Mouse (Mus musculus): Measurements from ENCODE around the gene Enho. TPM values are rescaled to one million over a fixed set of nuclear protein-coding genes. Genes with fewer than 3 reads are reported as not detected.

Gene Enho
- total and polyA plus RNA-seq, 3 experiments = 0.17 to 0.59 TPM; not detected in 1

- dilution Hi-C loops (cut with MboI; ENCODE audit: extremely low pct_ligation_motif_present, extremely low pct_unique_long_range_greater_than_20kb, low sequenced_read_pairs) = no loop called here
- Histone ChIP-seq H3K27ac (ENCODE audit: insufficient read depth, low read depth) (no peak overlapping the region), H3K9ac (ENCODE audit: insufficient read depth, low read depth) (no peak overlapping the region), H3K27me3 (replicated peaks) (peaks cover 92% of the 10 kb centered on the region), H3K79me2 (replicated peaks; ENCODE audit: control insufficient read depth, extremely low read depth, insufficient read depth, poor library complexity, severe bottlenecking) (no peaks in the 10 kb centered on the region), H3K4me2 (ENCODE audit: insufficient read depth, low read depth, poor library complexity, severe bottlenecking) (no peak overlapping the region), H3K9me3 (replicated peaks; ENCODE audit: low read length) (peaks cover 5% of the 10 kb centered on the region), H3K4me3 (replicated peaks in 1 of 3; ENCODE audit: low read depth in 2 of 3, low read length in 2 of 3, poor library complexity in 1 of 3) (no peak overlapping the region), H3K36me3 (replicated peaks in 1 of 2; ENCODE audit: control insufficient read depth in 1 of 2, insufficient read depth in 1 of 2, low read length in 1 of 2) (no peaks in the 10 kb centered on the region), H3K4me1 (ENCODE audit: control insufficient read depth in 1 of 2, insufficient read depth in 2 of 2) (no peaks in the 10 kb centered on the region)
- DNase-seq (ENCODE audit: extremely low read depth) = peak; percentile 17
- in situ Hi-C loops (cut with MboI; ENCODE audit: low pct_ligation_motif_present, low pct_unique_long_range_greater_than_20kb, low sequenced_read_pairs) = loop anchor here (10.0 kb wide), 1 partner anchor 50 kb away; no protein-coding TSS in a partner anchor
- TF ChIP-seq JUN (IDR thresholded peaks at IDR 0.05; ENCODE audit: insufficient read depth, low read depth, low read length) = no peak
- no peak for TF ChIP-seq EP300 (IDR thresholded peaks at IDR 0.05; ENCODE audit: low read length)
- TF ChIP-seq RAD21 (IDR thresholded peaks at IDR 0.05; ENCODE audit: low read depth, low read length) = peak; percentile 71
- peak in 1 of 2 experiments; percentile 75; a peak in 2 of 4 replicates for TF ChIP-seq CTCF (conservative IDR thresholded peaks at IDR 0.05 in 1 of 2, IDR thresholded peaks at IDR 0.05 in 1 of 2; ENCODE audit: low read depth in 2 of 2, low read length in 2 of 2)
- TF ChIP-seq SMC3 (IDR thresholded peaks at IDR 0.05; ENCODE audit: low read depth, low read length) = peak; percentile 73
- no peak for TF ChIP-seq MAFK (IDR thresholded peaks at IDR 0.05; ENCODE audit: insufficient replicate concordance, low read length)
- no peak for TF ChIP-seq GABPA (IDR thresholded peaks at IDR 0.05; ENCODE audit: insufficient replicate concordance, low read depth, low read length)
- TF ChIP-seq NELFE (IDR thresholded peaks at IDR 0.05; ENCODE audit: low read depth, low read length) = no peak
- TF ChIP-seq MEF2A (IDR thresholded peaks at IDR 0.05; ENCODE audit: borderline replicate concordance, low read depth, low read length) = no peak
These were observed 35.4 kb downstream of the Enho start for GRCm38 (mm10) chr4:41604476-41605396.

- Histone ChIP-seq H3K27me3 (replicated peaks) (peaks cover 92% of the 10 kb centered on the region), H3K36me3 (replicated peaks in 1 of 2; ENCODE audit: control insufficient read depth in 1 of 2, insufficient read depth in 1 of 2, low read length in 1 of 2) (no peaks in the 10 kb centered on the region), H3K9me3 (replicated peaks; ENCODE audit: low read length) (peaks cover 5% of the 10 kb centered on the region), H3K27ac (ENCODE audit: insufficient read depth, low read depth) (no peak overlapping the region), H3K4me3 (replicated peaks in 1 of 3; ENCODE audit: low read depth in 2 of 3, low read length in 2 of 3, poor library complexity in 1 of 3) (no peak overlapping the region), H3K9ac (ENCODE audit: insufficient read depth, low read depth) (no peak overlapping the region), H3K4me1 (ENCODE audit: control insufficient read depth in 1 of 2, insufficient read depth in 2 of 2) (no peaks in the 10 kb centered on the region), H3K4me2 (ENCODE audit: insufficient read depth, low read depth, poor library complexity, severe bottlenecking) (no peak overlapping the region), H3K79me2 (replicated peaks; ENCODE audit: control insufficient read depth, extremely low read depth, insufficient read depth, poor library complexity, severe bottlenecking) (no peaks in the 10 kb centered on the region)
- dilution Hi-C loops (cut with MboI; ENCODE audit: extremely low pct_ligation_motif_present, extremely low pct_unique_long_range_greater_than_20kb, low sequenced_read_pairs) (no loop called here), in situ Hi-C loops (cut with MboI; ENCODE audit: low pct_ligation_motif_present, low pct_unique_long_range_greater_than_20kb, low sequenced_read_pairs) (loop anchor here (10.0 kb wide), 1 partner anchor 52 kb away; no protein-coding TSS in a partner anchor)
- TF ChIP-seq KAT2A (IDR thresholded peaks at IDR 0.05; ENCODE audit: insufficient replicate concordance, low read length) = no peak
- TF ChIP-seq CTCF (conservative IDR thresholded peaks at IDR 0.05 in 1 of 2, IDR thresholded peaks at IDR 0.05 in 1 of 2; ENCODE audit: low read depth in 2 of 2, low read length in 2 of 2) = no peak
- TF ChIP-seq PAX5 (IDR thresholded peaks at IDR 0.05; ENCODE audit: low read length) = no peak
- no peak for TF ChIP-seq BHLHE40 (IDR thresholded peaks at IDR 0.05; ENCODE audit: low read depth, low read length)
- TF ChIP-seq JUN (IDR thresholded peaks at IDR 0.05; ENCODE audit: insufficient read depth, low read depth, low read length) = no peak
- no peak for TF ChIP-seq MAX (IDR thresholded peaks at IDR 0.05; ENCODE audit: low read length)
- TF ChIP-seq USF1 (IDR thresholded peaks at IDR 0.05; ENCODE audit: low read depth, low read length) = no peak
- no peak for DNase-seq (ENCODE audit: extremely low read depth)
These were observed 37.3 kb downstream of the Enho start for GRCm38 (mm10) chr4:41602818-41603217.

Other genes with a start within 250 kb of the Enho start
- 8.6 and 9.1 TPM in 2 replicates for gene Kif24, start 175.4 kb downstream of the Enho start, total RNA-seq (2012; rRNA removed)
- gene Kif24, start 175.4 kb downstream of the Enho start, total RNA-seq (2014; rRNA removed) = 5.5 and 6.4 TPM in 2 replicates
- 7.9 and 8.4 TPM in 2 replicates for gene Kif24, start 175.4 kb downstream of the Enho start, polyA plus RNA-seq (2012; ENCODE audit: insufficient read length, low read depth)
- 26.5 and 27.9 TPM in 2 replicates for gene Nudt2, start 175.2 kb downstream of the Enho start, total RNA-seq (2012; rRNA removed)
- 40.2 and 47.1 TPM in 2 replicates for gene Nudt2, start 175.2 kb downstream of the Enho start, total RNA-seq (2014; rRNA removed)
- gene Nudt2, start 175.2 kb downstream of the Enho start, polyA plus RNA-seq (2012; ENCODE audit: insufficient read length, low read depth) = 21.7 and 23.2 TPM in 2 replicates
- gene AI464131, start 137.2 kb downstream of the Enho start, total RNA-seq (2012; rRNA removed) = 0.04 TPM in 2 replicates
- not detected in 2 replicates for gene AI464131, start 137.2 kb downstream of the Enho start, total RNA-seq (2014; rRNA removed)
- 0.10 TPM in 1 of 2 replicates, not detected in the other for gene AI464131, start 137.2 kb downstream of the Enho start, polyA plus RNA-seq (2012; ENCODE audit: insufficient read length, low read depth)
- not detected in 2 replicates for gene 1110017D15Rik, start 123.0 kb downstream of the Enho start, total RNA-seq (2012; rRNA removed)
- not detected in 2 replicates for gene 1110017D15Rik, start 123.0 kb downstream of the Enho start, total RNA-seq (2014; rRNA removed)
- not detected in 2 replicates for gene 1110017D15Rik, start 123.0 kb downstream of the Enho start, polyA plus RNA-seq (2012; ENCODE audit: insufficient read length, low read depth)
- gene Fam219a, start 70.8 kb downstream of the Enho start, total RNA-seq (2012; rRNA removed) = 1.2 and 1.6 TPM in 2 replicates
- gene Fam219a, start 70.8 kb downstream of the Enho start, total RNA-seq (2014; rRNA removed) = 0.11 and 0.20 TPM in 2 replicates
- 1.5 and 1.8 TPM in 2 replicates for gene Fam219a, start 70.8 kb downstream of the Enho start, polyA plus RNA-seq (2012; ENCODE audit: insufficient read length, low read depth)
- gene Dnaic1, start 70.5 kb downstream of the Enho start, total RNA-seq (2012; rRNA removed) = 0.42 and 0.89 TPM in 2 replicates
- gene Dnaic1, start 70.5 kb downstream of the Enho start, total RNA-seq (2014; rRNA removed) = 0.34 and 1.1 TPM in 2 replicates
- 3.7 and 4.1 TPM in 2 replicates for gene Dnaic1, start 70.5 kb downstream of the Enho start, polyA plus RNA-seq (2012; ENCODE audit: insufficient read length, low read depth)
- gene Cntfr, start 56.8 kb upstream of the Enho start, total RNA-seq (2012; rRNA removed) = not detected in 2 replicates
- not detected in 2 replicates for gene Cntfr, start 56.8 kb upstream of the Enho start, total RNA-seq (2014; rRNA removed)
- not detected in 2 replicates for gene Cntfr, start 56.8 kb upstream of the Enho start, polyA plus RNA-seq (2012; ENCODE audit: insufficient read length, low read depth)
- 4.2 and 5.7 TPM in 2 replicates for gene Il11ra1, start 59.7 kb upstream of the Enho start, total RNA-seq (2012; rRNA removed)
- gene Il11ra1, start 59.7 kb upstream of the Enho start, total RNA-seq (2014; rRNA removed) = 1.2 and 1.3 TPM in 2 replicates
- gene Il11ra1, start 59.7 kb upstream of the Enho start, polyA plus RNA-seq (2012; ENCODE audit: insufficient read length, low read depth) = 4.8 and 6.9 TPM in 2 replicates
- 65.3 and 84.1 TPM in 2 replicates for gene Rpp25l, start 73.2 kb upstream of the Enho start, total RNA-seq (2012; rRNA removed)
- 62.8 and 72.8 TPM in 2 replicates for gene Rpp25l, start 73.2 kb upstream of the Enho start, total RNA-seq (2014; rRNA removed)
- 48.1 and 48.5 TPM in 2 replicates for gene Rpp25l, start 73.2 kb upstream of the Enho start, polyA plus RNA-seq (2012; ENCODE audit: insufficient read length, low read depth)
- gene Dctn3, start 82.8 kb upstream of the Enho start, total RNA-seq (2012; rRNA removed) = 130 and 133 TPM in 2 replicates
- 112 and 125 TPM in 2 replicates for gene Dctn3, start 82.8 kb upstream of the Enho start, total RNA-seq (2014; rRNA removed)
- 90.5 and 117 TPM in 2 replicates for gene Dctn3, start 82.8 kb upstream of the Enho start, polyA plus RNA-seq (2012; ENCODE audit: insufficient read length, low read depth)
- gene Arid3c, start 90.8 kb upstream of the Enho start, total RNA-seq (2012; rRNA removed) = not detected in 2 replicates
- gene Arid3c, start 90.8 kb upstream of the Enho start, total RNA-seq (2014; rRNA removed) = not detected in 2 replicates
- not detected in 2 replicates for gene Arid3c, start 90.8 kb upstream of the Enho start, polyA plus RNA-seq (2012; ENCODE audit: insufficient read length, low read depth)
- gene Galt, start 114.9 kb upstream of the Enho start, total RNA-seq (2012; rRNA removed) = 18.6 and 19.1 TPM in 2 replicates
- 23.0 and 23.2 TPM in 2 replicates for gene Galt, start 114.9 kb upstream of the Enho start, total RNA-seq (2014; rRNA removed)
- gene Galt, start 114.9 kb upstream of the Enho start, polyA plus RNA-seq (2012; ENCODE audit: insufficient read length, low read depth) = 16.6 and 22.9 TPM in 2 replicates
- 60.7 and 70.2 TPM in 2 replicates for gene Sigmar1, start 115.8 kb upstream of the Enho start, total RNA-seq (2012; rRNA removed)
- gene Sigmar1, start 115.8 kb upstream of the Enho start, total RNA-seq (2014; rRNA removed) = 19.8 and 26.4 TPM in 2 replicates
- 89.4 and 97.5 TPM in 2 replicates for gene Sigmar1, start 115.8 kb upstream of the Enho start, polyA plus RNA-seq (2012; ENCODE audit: insufficient read length, low read depth)
- 3.1 and 5.6 TPM in 2 replicates for gene Ccl27a, start 133.9 kb upstream of the Enho start, total RNA-seq (2012; rRNA removed)
- 2.5 and 3.3 TPM in 2 replicates for gene Ccl27a, start 133.9 kb upstream of the Enho start, total RNA-seq (2014; rRNA removed)
- gene Ccl27a, start 133.9 kb upstream of the Enho start, polyA plus RNA-seq (2012; ENCODE audit: insufficient read length, low read depth) = 2.7 and 6.4 TPM in 2 replicates